Mouse (Mus musculus) CH12.LX (cell line): Measurements from ENCODE around the gene Anxa1.

Experiments used
- CHD1 ChIP-seq: IDR thresholded peaks from 2 replicates; pipeline ENCODE4 v1.6.1; 2012; ENCODE audit warnings: low read depth, low read length, improper control_type of control experiment, inconsistent platforms
- CHD2 ChIP-seq: IDR thresholded peaks from 2 replicates; pipeline ENCODE4 v1.6.1; 2011; ENCODE audit warnings: low read length, improper control_type of control experiment
- CTCF ChIP-seq, 2 experiments: IDR thresholded peaks in 1 of 2; conservative IDR thresholded peaks in 1 of 2; 2 replicates each; pipeline ENCODE4 v1.5.1; 2011 to 2012; ENCODE audit warnings: low read depth in 2 of 2, low read length in 2 of 2, improper control_type of control experiment in 1 of 2, inconsistent platforms in 1 of 2, mild to moderate bottlenecking in 1 of 2, moderate library complexity in 1 of 2
- ELF1 ChIP-seq: IDR thresholded peaks from 2 replicates; pipeline ENCODE4 v1.6.1; 2014; ENCODE audit warnings: low read depth, mild to moderate bottlenecking, inconsistent platforms, low read length, improper control_type of control experiment
- EP300 ChIP-seq: IDR thresholded peaks from 2 replicates; pipeline ENCODE4 v1.6.1; 2011; ENCODE audit warnings: low read length, improper control_type of control experiment
- ETS1 ChIP-seq: conservative IDR thresholded peaks from 2 replicates; pipeline ENCODE4 v1.6.1; 2012; ENCODE audit warnings: low read depth, mild to moderate bottlenecking, inconsistent platforms, low read length, improper control_type of control experiment, moderate library complexity
- HCFC1 ChIP-seq: IDR thresholded peaks from 2 replicates; pipeline ENCODE4 v1.6.1; 2012; ENCODE audit warnings: low read depth, mild to moderate bottlenecking, inconsistent platforms, low read length, improper control_type of control experiment
- MAX ChIP-seq: IDR thresholded peaks from 2 replicates; pipeline ENCODE4 v1.6.1; 2011; ENCODE audit warnings: low read length, improper control_type of control experiment
- MAZ ChIP-seq: IDR thresholded peaks from 2 replicates; pipeline ENCODE4 v1.6.1; 2012; ENCODE audit warnings: low read depth, mild to moderate bottlenecking, inconsistent platforms, low read length, improper control_type of control experiment, moderate library complexity
- NELFE ChIP-seq: IDR thresholded peaks from 2 replicates; pipeline ENCODE4 v1.6.1; 2011; ENCODE audit warnings: low read depth, low read length, improper control_type of control experiment
- POLR2A ChIP-seq: IDR thresholded peaks from 2 replicates; pipeline ENCODE4 v1.6.1; 2011; ENCODE audit warnings: low read depth, mild to moderate bottlenecking, improper control_type of control experiment, low read length
- UBTF ChIP-seq: IDR thresholded peaks from 2 replicates; pipeline ENCODE4 v1.6.1; 2012; ENCODE audit warnings: low read depth, mild to moderate bottlenecking, inconsistent platforms, low read length, improper control_type of control experiment, moderate library complexity
- USF1 ChIP-seq: IDR thresholded peaks from 2 replicates; pipeline ENCODE4 v1.6.1; 2014; ENCODE audit warnings: low read depth, mild to moderate bottlenecking, inconsistent platforms, low read length, improper control_type of control experiment
- ZMIZ1 ChIP-seq: IDR thresholded peaks from 2 replicates; pipeline ENCODE4 v1.6.1; 2012; ENCODE audit warnings: low read depth, mild to moderate bottlenecking, inconsistent platforms, low read length, improper control_type of control experiment

DNA sequence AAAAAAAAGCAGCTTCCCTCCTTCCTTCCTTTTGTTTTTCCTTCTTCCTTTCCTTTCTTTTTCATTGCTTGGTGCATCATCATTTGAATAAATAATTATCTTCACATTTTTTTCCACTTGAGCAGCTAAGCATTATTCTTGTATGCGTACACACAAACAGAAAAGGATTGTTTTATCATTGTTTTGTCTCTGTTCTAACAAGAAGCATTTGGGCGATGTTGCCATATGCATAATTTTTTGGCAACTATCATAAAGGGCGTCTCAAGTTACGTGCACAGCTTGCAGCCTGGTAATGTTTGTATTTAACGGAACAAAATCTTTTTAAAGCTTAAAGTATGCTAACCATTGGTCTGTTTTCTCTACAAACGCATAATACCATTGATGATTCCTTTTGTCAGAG is 5.1 kb downstream of the Anxa1 start:
- TF ChIP-seq ETS1 (no peak), USF1 (no peak), POLR2A (no peak), HCFC1 (no peak), UBTF (no peak), MAZ (no peak), EP300 (no peak), CTCF (conservative IDR thresholded peaks at IDR 0.05 in 1 of 2, IDR thresholded peaks at IDR 0.05 in 1 of 2; ENCODE audit: low read depth in 2 of 2, low read length in 2 of 2) (no peak), CHD2 (no peak), NELFE (no peak), CHD1 (no peak), ELF1 (no peak), MAX (no peak), ZMIZ1 (no peak)
